Mouse (Mus musculus): ENCODE results near the gene Tns1.

GRCm38 (mm10) chr1:74070001-74070551 is 54.2 kb downstream of the Tns1 start:
- no peak for TF ChIP-seq POLR2A (IDR thresholded peaks at IDR 0.05; ENCODE audit: control insufficient read depth, extremely low read depth, insufficient read depth, low read length, poor library complexity)
- TF ChIP-seq CTCF (IDR thresholded peaks at IDR 0.05; ENCODE audit: borderline replicate concordance, control insufficient read depth, extremely low read depth, insufficient read depth, low read length, poor library complexity): no peak
